Mouse (Mus musculus) limb, embryonic 14.5 days (tissue): ENCODE measurements around the gene Nefh. TPM values are rescaled to one million over a fixed set of nuclear protein-coding genes. Genes with fewer than 3 reads are reported as not detected.
A peak's percentile ranks its signal among the peaks of the same experiment; 100 is the strongest.

ENCODE experiments used
- ATAC-seq: fragments of 200-750 bp; cut with Nextera tagmentation; 2 replicates; pipeline ENCODE4 v1.8.0; 2017; ENCODE audit warnings: low read depth, moderate number of reproducible peaks, moderate TSS enrichment; ENCODE audit not compliant: low FRiP score
- DNase-seq: peaks from one replicate; pipeline ENCODE4 v3.0.0-alpha.2; 2015; ENCODE audit warnings: low spot score
- H3K27ac ChIP-seq: fragments of 300-500 bp; sonication (generic); replicated peaks from 2 replicates; pipeline ENCODE4 v1.5.1; 2014; ENCODE audit warnings: low read depth, mild to moderate bottlenecking, low read length, moderate library complexity, mixed read lengths
- H3K27me3 ChIP-seq: fragments of 300-500 bp; sonication (generic); 2 replicates; pipeline ENCODE4 v1.6.1; 2014; ENCODE audit warnings: low read length, mixed read lengths; ENCODE audit not compliant: control insufficient read depth, insufficient read depth
- H3K36me3 ChIP-seq: fragments of 300-500 bp; sonication (generic); 2 replicates; pipeline ENCODE4 v1.6.1; 2014; ENCODE audit warnings: mild to moderate bottlenecking, low read length, moderate library complexity, mixed read lengths; ENCODE audit not compliant: control insufficient read depth, insufficient read depth
- H3K4me1 ChIP-seq: fragments of 300-500 bp; sonication (generic); 2 replicates; pipeline ENCODE4 v1.6.1; 2014; ENCODE audit warnings: antibody characterized with exemption, low read length, mixed read lengths; ENCODE audit not compliant: control insufficient read depth, insufficient read depth
- H3K4me2 ChIP-seq: fragments of 300-500 bp; sonication (generic); replicated peaks from 2 replicates; pipeline ENCODE4 v1.6.1; 2014; ENCODE audit warnings: low read depth, mild to moderate bottlenecking, low read length, moderate library complexity; ENCODE audit not compliant: severe bottlenecking
- H3K4me3 ChIP-seq: fragments of 300-500 bp; sonication (generic); replicated peaks from 2 replicates; pipeline ENCODE4 v1.5.1; 2014; ENCODE audit warnings: low read length
- H3K9ac ChIP-seq: fragments of 300-500 bp; sonication (generic); 2 replicates; pipeline ENCODE4 v1.6.1; 2014; ENCODE audit warnings: mild to moderate bottlenecking, low read depth, low read length, moderate library complexity; ENCODE audit not compliant: severe bottlenecking
- H3K9me3 ChIP-seq: fragments of 300-500 bp; sonication (generic); 2 replicates; pipeline ENCODE4 v1.6.1; 2016; ENCODE audit warnings: low read length; ENCODE audit not compliant: control insufficient read depth
- POLR2A ChIP-seq: fragments of 200-500 bp; IDR thresholded peaks from 2 replicates; pipeline ENCODE4 v1.8.0; 2012; ENCODE audit warnings: inconsistent platforms, mild to moderate bottlenecking, moderate library complexity, borderline replicate concordance; ENCODE audit not compliant: insufficient read depth, insufficient read length; ENCODE audit errors: extremely low read depth
- WGBS: fragments of 180-500 bp; shearing (Covaris S2); extraction: QIAGEN DNeasy Blood & Tissue Kit; methylation state at CpG from one replicate; pipeline ENCODE4 v1.1.7; 2014; 5-methylcytosine and 5-hydroxymethylcytosine counted together
- polyA plus RNA-seq, 2 experiments: library from polyadenylated mRNA; depleted of rRNA in 1 of 2; stranded (reverse) in 1 of 2; unstranded in 1 of 2; fragments of >200 nt; fragmentation: Nextera tagmentation in 1 of 2; extraction: Ambion mirVana in 1 of 2; gene quantifications; 2 replicates each; pipeline versions ENCODE4 v1.2.1 to v1.2.3; 2012 to 2014

The Nefh gene
- polyA plus RNA-seq, 2 experiments = 0.23 to 0.28 TPM

DNA sequence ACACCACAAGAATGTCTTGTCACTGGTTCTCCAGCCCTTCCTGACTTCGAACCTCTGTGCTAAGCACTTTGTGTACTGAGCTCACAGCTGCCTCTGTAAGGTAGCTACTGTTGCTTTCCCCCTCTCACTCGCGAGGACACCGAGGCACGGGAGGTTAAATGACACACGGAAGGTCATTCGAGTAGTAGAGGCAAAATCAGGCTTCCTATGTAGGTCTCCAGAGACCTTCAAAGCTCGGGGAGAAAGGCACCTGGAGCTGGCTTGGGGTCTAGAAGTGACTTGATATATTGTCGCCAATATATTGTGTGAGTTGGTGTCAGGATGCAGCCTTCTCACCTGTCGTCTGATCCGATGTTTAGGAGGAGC lies 39.6 kb upstream of the Nefh start:
- Histone ChIP-seq H3K36me3 (no peaks in the 10 kb centered on the region; the same call in 1 of the 2 replicates), H3K9me3 (no peaks in the 10 kb centered on the region), H3K4me1 (peaks cover 10% of the 10 kb centered on the region), H3K27me3 (no peaks in the 10 kb centered on the region), H3K4me2 (peak overlapping the region; percentile 91), H3K27ac (no peak overlapping the region), H3K9ac (peak overlapping the region; percentile 65), H3K4me3 (peak overlapping the region; percentile 71)
- 61% methylated on average over 11 of the region's 11 CpGs for WGBS
- ATAC-seq (no peak), DNase-seq (no peak)
- TF ChIP-seq POLR2A = no peak

DNA sequence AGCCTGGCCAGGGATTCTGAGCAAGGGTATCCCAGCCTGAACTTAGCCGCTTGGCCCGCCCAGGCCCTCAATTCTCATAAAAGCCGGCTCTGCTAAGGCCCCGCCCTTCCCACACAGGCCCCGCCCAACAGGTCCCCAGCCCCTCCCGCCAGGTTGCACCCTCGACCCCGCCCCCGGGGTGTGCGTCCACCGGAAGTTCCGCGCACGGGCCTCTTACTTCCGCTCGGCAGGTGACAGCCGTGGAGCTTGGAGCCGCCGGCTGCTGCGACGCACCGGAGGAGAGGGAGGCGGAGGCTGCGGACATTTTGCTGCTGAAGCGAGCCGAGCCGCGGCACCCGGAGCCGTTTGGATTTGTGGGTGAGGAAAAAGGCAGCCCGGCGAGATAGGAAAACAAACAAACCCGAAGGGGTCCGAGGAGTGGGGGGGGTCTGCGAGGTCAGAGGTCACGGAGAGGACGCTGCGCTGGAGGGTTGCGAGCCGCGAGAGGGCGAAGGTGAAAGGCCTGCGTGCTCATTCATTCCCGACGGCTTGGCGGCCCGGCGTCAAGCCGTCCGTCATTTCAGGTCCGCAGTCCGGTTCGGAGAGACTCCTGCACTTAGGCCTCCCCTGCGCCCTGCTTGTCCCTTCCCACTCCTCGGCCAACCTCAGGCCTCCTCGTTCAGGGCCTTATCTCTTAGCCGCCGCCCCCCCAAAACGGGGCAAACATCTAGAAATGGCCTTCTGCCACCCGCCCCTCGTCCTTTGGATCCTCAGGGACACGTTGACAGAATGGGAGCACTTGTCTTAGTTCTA lies 39.0 kb upstream of the Nefh start, which contains the start of gene Ap1b1:
Gene Ap1b1 (plus strand): TSS at position 130 of the 792 bp plus-strand sequence.
- peak within 1 kb of the TSS; percentile 91 for H3K4me2 ChIP-seq
- WGBS = under 1% methylated on average over 53 of the region's 62 CpGs

GRCm38 (mm10) chr11:4984799-4985198 lies 36.9 kb upstream of the Nefh start:
- no peak for ATAC-seq

More for the DNA sequence above, 39.0 kb upstream of the Nefh start, which contains the start of gene Ap1b1:
- no peaks in the 10 kb centered on the region for H3K9me3 ChIP-seq
- H3K27me3 ChIP-seq = no peaks in the 10 kb centered on the region
- H3K27ac ChIP-seq = no peak within 1 kb of the TSS
- no peaks in the 10 kb centered on the region; the same call in 1 of the 2 replicates for H3K36me3 ChIP-seq
- peak; percentile 93 for ATAC-seq
- H3K4me1 ChIP-seq = peaks cover 10% of the 10 kb centered on the region
- TF ChIP-seq POLR2A = no peak
- DNase-seq = peak; percentile 85
- peak within 1 kb of the TSS; percentile 71 for H3K4me3 ChIP-seq
- peak within 1 kb of the TSS; percentile 65 for H3K9ac ChIP-seq

DNA sequence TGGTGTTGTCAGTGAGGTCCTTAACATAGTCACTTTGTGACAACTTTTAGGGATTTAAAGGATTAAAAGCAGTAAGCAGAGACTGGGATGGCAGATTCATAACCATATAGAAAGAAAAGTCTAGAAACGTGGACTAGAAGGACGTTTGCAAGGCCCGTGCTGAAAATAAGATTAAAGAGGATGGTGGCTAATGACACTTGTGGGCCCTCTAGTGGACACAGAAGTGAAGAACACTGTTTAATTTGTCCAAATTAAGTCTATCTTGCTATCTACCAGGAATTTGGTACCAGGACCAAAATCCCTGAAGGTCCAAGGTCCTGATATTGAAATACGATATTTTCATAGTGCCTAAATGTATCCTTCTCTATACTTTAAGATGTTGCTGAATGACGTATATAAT lies 36.4 kb upstream of the Nefh start:
- Histone ChIP-seq H3K4me3 (no peak overlapping the region), H3K27ac (no peak overlapping the region), H3K4me2 (no peak overlapping the region), H3K4me1 (peaks cover 10% of the 10 kb centered on the region), H3K9ac (no peak overlapping the region), H3K9me3 (no peaks in the 10 kb centered on the region), H3K27me3 (no peaks in the 10 kb centered on the region), H3K36me3 (no peaks in the 10 kb centered on the region)
- 3% methylated on average over 5 of the region's 5 CpGs for WGBS
- TF ChIP-seq POLR2A = no peak
- DNase-seq (peak; percentile 66), ATAC-seq (no peak)

More at GRCm38 (mm10) chr11:4984799-4985198, 36.9 kb upstream of the Nefh start:
- H3K36me3 ChIP-seq = no peaks in the 10 kb centered on the region
- peaks cover 10% of the 10 kb centered on the region for H3K4me1 ChIP-seq
- 81% methylated on average over 3 of the region's 3 CpGs for WGBS
- H3K9me3 ChIP-seq = no peaks in the 10 kb centered on the region
- H3K27me3 ChIP-seq = no peaks in the 10 kb centered on the region
- TF ChIP-seq POLR2A = no peak
- H3K4me3 ChIP-seq = no peak overlapping the region
- no peak for DNase-seq
- H3K27ac ChIP-seq = no peak overlapping the region
- H3K4me2 ChIP-seq = no peak overlapping the region
- no peak overlapping the region for H3K9ac ChIP-seq

GRCm38 (mm10) chr11:4983538-4983937 lies 35.7 kb upstream of the Nefh start:
- Histone ChIP-seq H3K27ac (no peak overlapping the region), H3K4me2 (no peak overlapping the region), H3K9ac (no peak overlapping the region), H3K4me3 (no peak overlapping the region), H3K9me3 (no peaks in the 10 kb centered on the region), H3K36me3 (no peaks in the 10 kb centered on the region), H3K27me3 (no peaks in the 10 kb centered on the region), H3K4me1 (peaks cover 10% of the 10 kb centered on the region)
- ATAC-seq (no peak), DNase-seq (no peak)
- 51% methylated on average over 2 of the region's 2 CpGs for WGBS
- no peak for TF ChIP-seq POLR2A
